Mouse (Mus musculus): Measurements from ENCODE around the gene Exoc6b. TPM values are rescaled to one million over a fixed set of nuclear protein-coding genes. Genes with fewer than 3 reads are reported as not detected.

Gene Exoc6b
- total RNA-seq, 2 experiments from 2014 or later = 42.7 to 55.3 TPM

DNA sequence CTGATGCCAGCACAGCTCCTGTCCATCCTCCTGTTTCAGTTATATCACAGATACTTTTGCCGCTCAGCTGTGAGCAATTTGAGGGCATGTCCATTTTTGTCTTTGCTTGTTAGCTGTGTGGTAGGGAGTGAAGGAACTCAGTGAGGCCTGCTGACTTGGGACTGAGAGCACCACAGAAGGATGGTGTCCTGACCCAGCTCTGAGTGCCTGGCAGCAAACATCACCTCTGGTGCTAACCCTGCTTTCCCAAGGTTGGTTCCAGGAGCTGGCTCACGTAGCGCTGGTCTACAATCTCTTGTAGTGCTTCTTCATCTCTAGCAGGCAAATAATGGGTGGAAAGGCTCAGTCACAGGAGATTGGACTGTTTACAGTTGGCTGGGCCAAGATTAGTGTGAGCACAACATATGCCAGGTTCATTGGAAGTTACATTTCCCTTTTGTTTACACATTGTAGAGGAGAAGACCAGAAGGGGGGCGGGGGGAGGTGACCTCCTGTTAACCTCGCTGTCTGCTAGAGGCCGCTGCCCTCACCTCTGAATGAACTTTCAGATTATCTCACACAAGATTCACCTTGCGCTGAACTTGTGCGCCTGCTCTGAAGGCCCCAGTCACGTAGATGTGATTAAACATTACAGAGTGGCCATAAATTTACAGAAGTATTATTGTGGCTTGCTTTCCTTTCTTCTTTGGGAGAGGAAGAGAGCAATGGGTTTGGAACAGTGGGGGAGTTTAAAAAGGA is 428.8 kb downstream of the Exoc6b start:
- no peak for DNase-seq (ENCODE audit: low spot score in 2 of 2)

- DNase-seq (ENCODE audit: low spot score in 2 of 2) = no peak
These were observed 431.1 kb downstream of the Exoc6b start for GRCm38 (mm10) chr6:84638206-84638605.

- no peak for DNase-seq (ENCODE audit: low spot score in 2 of 2)
These were observed 437.7 kb downstream of the Exoc6b start for GRCm38 (mm10) chr6:84631588-84631987.

- no peak for DNase-seq (ENCODE audit: low spot score in 2 of 2)
These were observed 439.0 kb downstream of the Exoc6b start for GRCm38 (mm10) chr6:84630276-84630675.

GRCm38 (mm10) chr6:84628831-84629230 is 440.5 kb downstream of the Exoc6b start:
- DNase-seq (ENCODE audit: low spot score in 2 of 2) = no peak

- no peak for DNase-seq (ENCODE audit: low spot score in 2 of 2)
These were observed 442.9 kb downstream of the Exoc6b start for GRCm38 (mm10) chr6:84626398-84626797.

GRCm38 (mm10) chr6:84619166-84619565 is 450.1 kb downstream of the Exoc6b start:
- no peak for DNase-seq (ENCODE audit: low spot score in 2 of 2)

- DNase-seq (ENCODE audit: low spot score in 2 of 2) = no peak
These were observed 452.3 kb downstream of the Exoc6b start for GRCm38 (mm10) chr6:84617051-84617450.

GRCm38 (mm10) chr6:84616586-84616985 is 452.7 kb downstream of the Exoc6b start:
- DNase-seq (ENCODE audit: low spot score in 2 of 2) = no peak

DNA sequence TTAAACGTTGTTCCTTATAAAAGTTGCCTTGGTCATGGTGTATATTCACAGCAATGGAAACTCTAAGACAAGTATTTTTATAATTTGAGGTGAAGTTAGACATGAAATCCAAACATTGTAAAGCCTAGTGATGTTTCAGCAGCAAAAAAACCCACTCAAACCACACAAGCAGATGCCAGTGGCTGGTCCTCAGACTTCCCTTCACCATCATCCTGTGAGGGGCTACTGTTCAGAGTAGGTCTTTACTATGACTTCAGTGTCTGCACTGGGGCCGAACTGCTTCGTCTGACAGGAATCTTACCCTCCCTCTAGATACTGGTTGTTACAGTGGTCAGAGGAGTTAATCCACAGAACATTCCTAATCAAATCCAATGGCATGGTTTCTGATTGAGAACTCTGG is 455.8 kb downstream of the Exoc6b start:
- DNase-seq (ENCODE audit: low spot score in 2 of 2) = no peak

DNA sequence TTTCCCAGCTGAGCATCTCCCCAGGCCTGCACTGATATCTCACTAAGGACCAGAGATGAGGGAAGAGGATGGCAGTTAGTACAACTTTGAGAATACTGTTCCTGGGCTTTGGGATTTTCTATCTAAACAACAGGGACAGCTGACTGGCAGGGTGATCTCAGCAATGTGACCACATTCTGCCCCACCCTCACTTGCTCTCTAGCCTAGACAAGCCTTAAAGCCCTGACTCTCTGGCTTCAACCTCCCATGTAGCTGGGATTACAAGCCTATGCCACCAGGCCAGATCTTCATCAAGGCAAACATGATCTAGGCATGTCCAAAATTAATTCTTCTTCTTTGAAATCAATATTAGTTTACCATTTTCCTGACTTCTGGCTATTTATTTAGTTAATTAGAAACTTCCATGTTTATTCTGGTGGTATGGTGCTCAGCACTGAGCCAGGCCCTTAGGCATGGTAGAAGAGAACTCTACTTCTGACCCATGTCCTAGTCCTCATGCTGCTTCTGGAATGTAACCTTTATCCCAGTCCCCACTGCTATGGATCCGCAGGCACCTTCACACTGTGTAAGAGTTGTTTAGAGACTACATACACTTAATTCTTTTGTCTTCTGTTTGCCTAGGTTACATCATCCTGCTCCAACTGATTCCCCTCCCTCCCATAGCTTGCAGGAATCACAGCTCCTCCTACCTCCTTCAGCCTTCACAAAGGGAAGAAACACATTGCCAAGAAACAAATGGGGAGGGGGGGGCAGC is 468.0 kb downstream of the Exoc6b start:
- DNase-seq (ENCODE audit: low spot score in 2 of 2) = no peak

DNA sequence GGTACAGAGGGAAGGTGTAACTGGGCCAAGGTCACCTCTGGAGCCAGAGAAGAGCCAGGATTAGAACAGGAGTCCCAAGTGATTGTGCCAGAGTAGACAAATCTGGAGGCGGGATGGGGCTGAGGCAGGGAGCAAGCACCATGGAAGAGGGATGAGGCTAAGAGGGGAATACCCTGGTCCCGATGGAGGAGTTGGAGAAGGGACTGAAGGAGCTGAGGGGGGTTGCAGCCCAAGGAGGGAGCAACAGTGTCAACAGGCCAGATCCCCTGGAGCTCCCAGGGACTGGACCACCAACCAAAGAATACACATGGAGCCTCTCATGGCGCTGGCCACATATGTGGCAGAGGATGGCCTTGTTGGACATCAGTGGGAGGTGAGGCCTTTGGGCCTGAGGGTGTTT is 470.0 kb downstream of the Exoc6b start:
- DNase-seq (ENCODE audit: low spot score in 2 of 2) = peak in 1 of 2 experiments; percentile 1

GRCm38 (mm10) chr6:84598725-84599124 is 470.6 kb downstream of the Exoc6b start:
- DNase-seq (ENCODE audit: low spot score in 2 of 2) = peak in 1 of 2 experiments; percentile 1

- peak; percentile 1 to 2 for DNase-seq (ENCODE audit: low spot score in 2 of 2)
These were observed 474.7 kb downstream of the Exoc6b start for GRCm38 (mm10) chr6:84594626-84595025.

DNA sequence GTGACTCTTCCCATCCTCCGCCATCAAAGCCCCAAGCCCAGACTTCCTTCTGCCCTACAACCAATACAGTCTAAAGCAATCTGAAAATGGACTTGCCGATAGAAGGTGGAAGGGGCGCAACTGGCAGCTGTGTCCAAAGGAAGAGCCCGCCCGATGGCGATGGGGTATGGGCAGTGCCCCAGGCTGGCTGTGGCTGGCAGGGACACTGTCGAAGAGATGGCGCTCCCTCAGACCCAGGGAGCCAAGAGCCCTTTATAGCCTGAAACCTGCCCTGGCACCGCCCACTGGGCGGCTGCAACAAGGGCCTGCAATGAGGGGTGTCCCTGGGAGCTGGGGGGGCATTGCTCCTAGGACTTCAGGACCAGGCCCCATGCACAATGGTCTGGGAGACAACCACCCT is 475.6 kb downstream of the Exoc6b start, which contains the start of gene Cyp26b1:
Cyp26b1 (minus strand) TSS at position 216 of the 400 bp plus-strand sequence.
- DNase-seq (ENCODE audit: low spot score in 2 of 2) = peak; percentile 1 to 2

- DNase-seq (ENCODE audit: low spot score in 2 of 2) = peak; percentile 1 to 2
These were observed 478.2 kb downstream of the Exoc6b start for GRCm38 (mm10) chr6:84590961-84591745.

- DNase-seq (ENCODE audit: low spot score in 2 of 2) = peak; percentile 66 to 78
These were observed 479.3 kb downstream of the Exoc6b start for GRCm38 (mm10) chr6:84589742-84590686.

- DNase-seq (ENCODE audit: low spot score in 2 of 2) = peak; percentile 3 to 9
These were observed 480.2 kb downstream of the Exoc6b start for GRCm38 (mm10) chr6:84588895-84589652.

DNA sequence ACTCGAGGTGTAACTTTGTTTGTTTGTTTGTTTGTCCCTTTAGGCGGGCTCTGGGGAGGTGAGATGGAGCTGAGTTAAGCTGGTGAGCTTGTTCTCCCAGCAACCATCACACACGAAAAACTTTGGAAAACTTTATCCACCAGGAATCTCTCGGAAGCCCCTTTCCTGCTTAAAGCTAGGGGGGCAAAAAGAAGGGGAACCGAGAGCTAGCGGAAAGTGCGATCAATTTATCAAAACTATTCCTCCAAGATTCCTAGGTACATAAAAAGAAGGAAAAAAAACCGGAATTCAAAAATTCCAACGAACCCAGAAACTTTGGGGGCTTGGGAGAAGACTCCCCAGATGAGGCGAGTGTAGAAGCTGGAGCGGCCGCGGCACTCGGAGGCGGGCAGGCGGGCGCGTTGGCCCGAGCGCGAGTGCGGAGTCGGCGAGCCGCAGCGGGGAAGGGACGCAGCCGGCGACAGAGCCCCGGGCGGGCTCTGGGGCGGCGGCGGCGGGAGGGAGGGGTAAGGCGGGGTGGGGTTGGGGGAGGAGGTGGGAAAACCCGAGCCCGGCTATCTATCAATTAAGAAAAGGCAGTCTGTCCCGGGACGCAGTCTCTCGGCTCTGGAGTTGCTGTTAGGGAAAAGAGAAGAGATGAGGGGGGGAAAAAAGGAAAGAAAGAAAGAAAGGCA is 481.0 kb downstream of the Exoc6b start:
- DNase-seq (ENCODE audit: low spot score in 2 of 2) = peak; percentile 2
